Mouse (Mus musculus) urinary bladder, postnatal 25 days (tissue): ENCODE data around the gene Syde2.

Source experiments
- DNase-seq: peaks from one replicate; pipeline ENCODE4 v3.0.0; 2022; ENCODE audit warnings: low spot score

Syde2 gene

DNA sequence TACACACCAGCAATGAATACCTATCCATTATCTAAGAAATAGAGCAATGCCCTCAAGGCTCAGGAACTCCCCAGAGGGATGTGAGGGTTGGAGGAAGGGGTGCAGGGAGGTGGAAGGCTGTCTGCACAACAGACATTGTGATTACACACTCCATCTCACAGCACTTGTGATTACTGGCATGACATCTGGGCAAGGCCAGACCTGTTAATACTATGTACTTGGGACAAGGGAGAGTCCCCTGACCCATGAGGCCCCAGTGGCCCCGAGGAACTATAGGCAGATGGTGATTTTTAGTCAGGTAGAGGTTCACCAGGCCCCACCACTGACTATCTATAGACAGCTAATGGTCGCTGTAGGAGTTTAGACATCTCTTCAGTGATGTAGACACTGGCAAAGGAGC is 66.2 kb downstream of the Syde2 start:
- DNase-seq: no peak

DNA sequence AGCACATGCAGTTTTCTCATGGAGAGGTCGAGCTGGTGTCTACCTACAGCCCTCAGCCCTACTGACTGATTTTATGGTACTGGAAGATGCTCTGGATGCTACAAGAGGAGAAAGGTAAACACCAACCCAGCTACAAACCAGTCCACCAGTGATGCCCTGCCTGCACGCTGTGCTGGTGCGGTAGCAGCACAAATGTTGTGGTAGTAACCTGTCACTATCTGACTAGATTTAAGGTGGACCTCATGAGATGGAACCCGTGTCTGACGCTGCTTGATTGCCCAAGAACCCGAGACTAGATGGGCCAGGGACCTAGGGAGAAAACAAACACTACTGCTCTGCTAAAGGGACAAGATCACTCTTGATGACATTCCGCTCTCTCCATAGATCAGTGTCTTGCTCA is 69.5 kb downstream of the Syde2 start:
- no peak for DNase-seq

DNA sequence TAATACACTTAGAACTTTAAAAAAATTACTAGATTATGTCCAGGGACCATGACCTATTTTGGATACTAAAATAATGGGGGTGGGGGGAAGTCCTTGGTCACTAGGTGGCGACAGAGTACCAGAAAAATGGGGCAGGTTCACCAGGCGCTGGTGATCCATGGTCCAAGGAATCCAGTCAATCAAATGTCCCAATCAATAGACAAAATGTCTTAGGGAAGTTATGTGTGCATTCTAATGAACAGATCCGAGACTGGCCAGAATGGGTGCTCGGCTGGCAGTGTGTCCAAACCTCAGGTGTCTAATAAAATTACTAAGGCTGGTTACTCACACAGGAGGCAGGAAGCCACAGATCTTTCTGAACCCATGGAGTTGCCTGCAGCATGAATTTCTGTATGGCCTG is 70.6 kb downstream of the Syde2 start:
- peak; percentile 56 for DNase-seq

DNA sequence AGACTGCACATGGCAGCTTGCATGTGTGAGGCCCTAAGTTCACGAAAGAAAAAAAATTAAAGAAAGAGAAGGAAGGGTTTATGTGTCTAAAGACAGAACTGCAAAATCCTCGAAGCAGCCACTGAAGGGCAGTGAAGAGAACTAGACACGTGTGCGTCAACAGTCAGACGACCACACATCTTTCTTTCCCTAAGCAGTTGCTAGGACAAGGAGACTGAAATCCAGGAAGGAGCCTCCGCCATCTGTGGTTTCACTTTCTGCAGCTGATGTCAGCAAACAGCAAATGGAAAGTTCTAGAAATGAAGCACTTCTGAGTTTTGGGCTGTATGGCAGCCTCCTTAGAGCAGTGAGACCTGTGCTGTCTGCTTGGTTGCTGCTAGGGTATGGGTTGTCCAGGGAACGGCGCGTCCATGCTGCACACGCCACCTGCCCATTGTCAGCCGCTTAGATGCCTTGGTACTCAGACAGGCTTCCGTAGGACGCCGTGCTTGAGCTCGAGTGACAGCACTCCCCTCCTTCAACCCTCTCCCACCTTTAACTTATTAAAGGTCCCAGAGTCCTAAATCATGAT is 71.8 kb downstream of the Syde2 start:
- no peak for DNase-seq

DNA sequence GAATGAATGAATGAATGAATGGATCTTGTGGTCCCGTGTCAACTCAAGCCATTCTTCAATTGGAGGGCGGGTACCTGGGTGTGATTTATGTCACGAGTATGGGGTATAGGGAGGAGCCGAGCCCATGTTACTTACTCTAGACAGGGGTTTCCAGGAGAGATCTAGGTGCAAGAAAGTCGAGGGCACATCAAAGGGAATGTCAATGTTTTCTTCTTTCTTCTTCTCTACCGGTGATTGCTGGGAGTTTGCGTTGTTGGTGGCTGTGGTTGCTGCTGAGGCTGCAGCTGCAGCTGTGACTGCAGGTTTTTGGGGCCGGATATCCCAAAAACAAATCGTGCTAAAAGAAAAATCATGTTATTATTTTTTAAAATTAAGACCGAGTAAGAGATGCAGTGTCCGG is 75.5 kb downstream of the Syde2 start:
- no peak for DNase-seq

DNA sequence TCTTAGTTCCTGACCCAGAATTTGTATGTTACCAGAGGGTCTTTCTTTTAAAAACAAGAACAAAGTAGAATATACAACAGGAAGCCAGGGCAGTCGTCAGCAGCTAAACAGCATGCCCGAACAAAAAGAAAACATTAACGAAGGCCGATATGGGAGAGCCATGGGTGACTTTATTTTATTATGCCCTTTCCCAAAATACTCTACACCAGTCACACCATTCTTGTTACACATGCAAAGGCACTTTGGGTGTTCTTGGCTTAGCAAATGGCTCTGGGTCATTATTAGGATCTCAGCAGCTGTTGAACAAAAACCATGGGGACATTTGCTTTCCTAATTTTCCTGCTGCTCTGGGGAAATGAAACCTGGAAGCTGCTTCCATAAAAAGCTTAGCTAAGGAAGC is 81.6 kb downstream of the Syde2 start:
- no peak for DNase-seq
